Mouse (Mus musculus) leukemia stem cell, adult 10-12 weeks (primary cell): ENCODE results near the gene Ltf. TPM values are rescaled to one million over a fixed set of nuclear protein-coding genes. Genes with fewer than 3 reads are reported as not detected.

Experiments
- polyA plus RNA-seq: library from polyadenylated mRNA; stranded (reverse); fragments of >175 nt; gene quantifications from 2 replicates; pipeline ENCODE4 v1.2.3, GENCODE M21; 2012; ENCODE audit warnings: low replicate concordance

Gene Ltf
- 0.74 and 4.2 TPM in 2 replicates for polyA plus RNA-seq

GRCm38 (mm10) chr9:111019022-111019421, at the start of gene Ltf:
Ltf (plus strand) TSS chr9:111019271.

GRCm38 (mm10) chr9:110990204-110990603, 28.9 kb upstream of the Ltf start, which contains the start of gene Rtp3:
Rtp3 (minus strand) TSS chr9:110990583.

GRCm38 (mm10) chr9:111056798-111057543, 37.9 kb downstream of the Ltf start, which contains the start of gene Ccrl2:
Ccrl2 (minus strand) TSS chr9:111057519.

Other genes starting within 250 kb of the Ltf start
- not detected in 2 replicates for gene Prss42, start 221.1 kb upstream of the Ltf start, polyA plus RNA-seq
- 0.10 TPM in 1 of 2 replicates, not detected in the other for gene Prss44, start 205.3 kb upstream of the Ltf start, polyA plus RNA-seq
- gene Prss43, start 192.6 kb upstream of the Ltf start, polyA plus RNA-seq = not detected in 2 replicates
- not detected in 2 replicates for gene Prss45, start 184.7 kb upstream of the Ltf start, polyA plus RNA-seq
- not detected in 2 replicates for gene Prss46, start 174.8 kb upstream of the Ltf start, polyA plus RNA-seq
- gene Prss50, start 161.3 kb upstream of the Ltf start, polyA plus RNA-seq = 0.24 and 1.2 TPM in 2 replicates
- gene Als2cl, start 139.4 kb upstream of the Ltf start, polyA plus RNA-seq = 6.8 and 7.2 TPM in 2 replicates
- 0.10 and 0.41 TPM in 2 replicates for gene Tmie, start 139.2 kb upstream of the Ltf start, polyA plus RNA-seq
- not detected in 2 replicates for gene Fam240a, start 102.4 kb upstream of the Ltf start, polyA plus RNA-seq
- not detected in 2 replicates for gene Tdgf1, start 73.1 kb upstream of the Ltf start, polyA plus RNA-seq
- gene Lrrc2, start 67.7 kb upstream of the Ltf start, polyA plus RNA-seq = not detected in 2 replicates
- not detected in 2 replicates for gene Rtp3, start 28.7 kb upstream of the Ltf start, polyA plus RNA-seq
- 0.28 and 2.0 TPM in 2 replicates for gene Ccrl2, start 38.2 kb downstream of the Ltf start, polyA plus RNA-seq
- gene Lrrfip2, start 98.3 kb downstream of the Ltf start, polyA plus RNA-seq = 6.9 and 11.3 TPM in 2 replicates